Mouse (Mus musculus): ENCODE measurements around the gene Ptpru.
"Not testable (repeated sequence)": the region's sequence is repeated elsewhere in the genome, so short reads cannot be mapped to it uniquely, and the experiment has no call there.

Gene Ptpru

GRCm38 (mm10) chr4:131833971-131834609 is 4.0 kb downstream of the Ptpru start:
- DNase-seq: peak; percentile 26 to 28

- no peak for DNase-seq
Measured at GRCm38 (mm10) chr4:131832759-131833407, 5.2 kb downstream of the Ptpru start.

GRCm38 (mm10) chr4:131831546-131832045 is 6.5 kb downstream of the Ptpru start:
- DNase-seq: peak in 1 of 2 experiments; percentile 22

GRCm38 (mm10) chr4:131829123-131829522 is 9.0 kb downstream of the Ptpru start:
- no peak for DNase-seq

- DNase-seq: no peak
Measured at GRCm38 (mm10) chr4:131826905-131827304, 11.2 kb downstream of the Ptpru start.

- peak in 1 of 2 experiments; percentile 32 for DNase-seq
Measured at GRCm38 (mm10) chr4:131825830-131826229, 12.3 kb downstream of the Ptpru start.

GRCm38 (mm10) chr4:131824939-131825338 is 13.1 kb downstream of the Ptpru start:
- DNase-seq: no peak

- DNase-seq: no peak
Measured at GRCm38 (mm10) chr4:131822583-131822982, 15.5 kb downstream of the Ptpru start.

GRCm38 (mm10) chr4:131821161-131821731 is 16.8 kb downstream of the Ptpru start:
- DNase-seq: no peak

- DNase-seq: no peak
Measured at GRCm38 (mm10) chr4:131818926-131819325, 19.2 kb downstream of the Ptpru start.

GRCm38 (mm10) chr4:131815774-131816173 is 22.3 kb downstream of the Ptpru start:
- DNase-seq: no peak

- no peak for DNase-seq
Measured at GRCm38 (mm10) chr4:131814869-131815268, 23.2 kb downstream of the Ptpru start.

- DNase-seq: no peak
Measured at GRCm38 (mm10) chr4:131813798-131814197, 24.3 kb downstream of the Ptpru start.

GRCm38 (mm10) chr4:131812458-131812857 is 25.6 kb downstream of the Ptpru start:
- no peak for DNase-seq

- no peak for DNase-seq
Measured at GRCm38 (mm10) chr4:131805255-131805654, 32.8 kb downstream of the Ptpru start.

GRCm38 (mm10) chr4:131804732-131805131 is 33.4 kb downstream of the Ptpru start:
- not testable (repeated sequence) for DNase-seq

- no peak for DNase-seq
Measured at GRCm38 (mm10) chr4:131803846-131804245, 34.2 kb downstream of the Ptpru start.

- no peak for DNase-seq
Measured at GRCm38 (mm10) chr4:131798968-131799367, 39.1 kb downstream of the Ptpru start.

- no peak for DNase-seq
Measured at GRCm38 (mm10) chr4:131797920-131798319, 40.2 kb downstream of the Ptpru start.

GRCm38 (mm10) chr4:131797483-131797882 is 40.6 kb downstream of the Ptpru start:
- peak; percentile 28 to 56 for DNase-seq

GRCm38 (mm10) chr4:131796312-131797080 is 41.6 kb downstream of the Ptpru start:
- DNase-seq: no peak

GRCm38 (mm10) chr4:131786800-131787199 is 51.3 kb downstream of the Ptpru start:
- no peak for DNase-seq

GRCm38 (mm10) chr4:131784034-131784433 is 54.1 kb downstream of the Ptpru start:
- peak; percentile 31 to 54 for DNase-seq

Measured in cerebellum, postnatal 36 days (tissue).